Mouse (Mus musculus): ENCODE data around the gene Txnrd2. TPM values are rescaled to one million over a fixed set of nuclear protein-coding genes. Genes with fewer than 3 reads are reported as not detected.
A peak's percentile ranks its signal among the peaks of the same experiment; 100 is the strongest.

Txnrd2 gene
- polyA plus RNA-seq, 1 experiment from 2014 or later: 26.1 TPM

- ATAC-seq (ENCODE audit: low FRiP score): no peak
- peaks cover 35% of the 10 kb centered on the region for H3K4me1 ChIP-seq (replicated peaks)
These were observed 5.6 kb upstream of the Txnrd2 start for GRCm38 (mm10) chr16:18420571-18420970.

DNA sequence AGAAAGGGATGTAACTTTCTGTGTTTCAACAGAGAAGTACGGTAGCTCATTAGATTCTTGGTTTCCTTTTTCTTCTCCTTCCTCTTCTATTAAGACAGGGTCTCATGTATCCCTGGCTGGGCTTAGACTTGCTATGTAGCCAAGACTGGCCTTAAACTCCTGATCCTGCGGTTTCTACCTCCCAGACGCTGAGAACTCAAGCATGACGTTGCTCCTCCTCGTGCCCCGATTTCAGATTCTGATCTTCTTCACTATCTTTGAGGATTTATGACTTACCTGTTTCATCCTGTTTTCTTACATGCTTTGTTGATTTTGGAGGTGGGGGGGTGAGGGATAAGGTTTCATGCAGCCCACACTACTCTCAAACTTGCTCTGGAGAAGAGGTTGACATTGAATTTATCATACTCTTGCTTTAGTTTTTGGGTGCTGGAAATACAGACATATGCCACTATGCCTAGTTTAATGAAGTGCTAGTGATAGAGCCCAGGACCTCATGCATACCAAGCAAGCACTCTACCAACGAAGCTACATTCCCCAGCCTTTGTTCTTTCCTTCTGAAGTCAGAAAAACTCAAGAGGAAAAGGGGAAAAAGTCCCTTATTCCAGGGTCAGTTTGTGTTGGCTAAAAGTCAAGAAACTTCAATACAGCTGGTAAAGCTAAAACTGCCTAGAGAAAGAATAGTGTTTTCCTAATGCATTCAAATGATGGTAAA, 2.8 kb upstream of the Txnrd2 start:
- ATAC-seq (ENCODE audit: low FRiP score): no peak
- H3K4me3 ChIP-seq: no peak overlapping the region
- 89% methylated on average over 7 of the region's 7 CpGs for whole genome bisulfite sequencing
- H3K4me1 ChIP-seq (replicated peaks): peaks cover 41% of the 10 kb centered on the region
- 0 out of 2 replicates have a peak overlapping the region, but pooled peaks have one; percentile 30 for H3K27ac ChIP-seq
- H3K9ac ChIP-seq: no peak overlapping the region
- no peaks in the 10 kb centered on the region for H3K27me3 ChIP-seq
- H3K4me2 ChIP-seq: no peak overlapping the region
- H3K9me3 ChIP-seq: no peaks in the 10 kb centered on the region
- peaks cover 29% of the 10 kb centered on the region for H3K36me3 ChIP-seq

More at GRCm38 (mm10) chr16:18420571-18420970, 5.6 kb upstream of the Txnrd2 start:
- H3K27ac ChIP-seq: no peak overlapping the region
- no peaks in the 10 kb centered on the region for H3K9me3 ChIP-seq
- peaks cover 37% of the 10 kb centered on the region for H3K36me3 ChIP-seq
- no peak overlapping the region for H3K4me3 ChIP-seq
- WGBS: 74% methylated on average over 3 of the region's 3 CpGs
- H3K4me2 ChIP-seq: no peak overlapping the region
- no peak overlapping the region for H3K9ac ChIP-seq
- no peaks in the 10 kb centered on the region for H3K27me3 ChIP-seq

- 85% methylated on average over 5 of the region's 5 CpGs for WGBS
- peaks cover 41% of the 10 kb centered on the region for H3K4me1 ChIP-seq (replicated peaks)
- H3K4me3 ChIP-seq: no peak overlapping the region
- peak overlapping the region; percentile 78; the same call in 1 of the 2 replicates for H3K4me2 ChIP-seq
- ATAC-seq (ENCODE audit: low FRiP score): no peak
- H3K36me3 ChIP-seq: peaks cover 29% of the 10 kb centered on the region
- H3K9ac ChIP-seq: no peak overlapping the region
- H3K27ac ChIP-seq: 0 out of 2 replicates have a peak overlapping the region, but pooled peaks have one; percentile 30
- no peaks in the 10 kb centered on the region for H3K27me3 ChIP-seq
- H3K9me3 ChIP-seq: no peaks in the 10 kb centered on the region
These were observed 2.3 kb upstream of the Txnrd2 start for GRCm38 (mm10) chr16:18423915-18424265.

DNA sequence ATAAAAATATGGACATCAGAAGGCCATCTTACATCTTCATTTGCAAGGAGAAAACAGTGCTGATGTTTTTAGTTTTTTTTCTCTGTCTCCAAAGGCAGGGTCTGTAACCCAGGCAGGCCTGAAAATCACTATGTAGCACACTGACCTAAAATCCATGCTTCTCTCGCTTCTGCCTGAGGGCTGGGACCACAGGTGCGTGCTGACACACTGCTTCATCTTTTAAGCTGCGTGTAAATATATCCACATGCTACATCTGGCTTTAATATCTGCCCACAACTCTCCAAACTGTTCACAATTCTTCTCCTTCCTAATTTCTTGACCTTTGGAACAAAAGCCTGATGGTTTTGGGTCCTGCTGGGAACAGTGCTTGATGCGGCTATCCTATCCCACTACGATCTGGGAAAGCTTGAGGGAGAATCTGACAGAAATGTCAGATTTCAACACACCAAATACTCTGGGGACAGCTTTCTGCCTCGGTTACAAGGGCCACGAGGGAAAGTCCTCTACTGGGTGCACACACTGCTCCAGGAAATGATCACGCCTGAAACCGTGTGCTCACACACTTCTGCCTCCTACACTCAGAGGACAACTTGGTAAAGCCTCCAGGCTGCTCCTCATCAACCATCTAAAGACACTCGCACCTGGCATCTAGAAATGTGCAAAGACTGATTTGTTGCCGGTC, 1.7 kb upstream of the Txnrd2 start:
- Histone ChIP-seq H3K36me3 (peaks cover 29% of the 10 kb centered on the region), H3K27me3 (no peaks in the 10 kb centered on the region), H3K9ac (no peak overlapping the region; the same call in none of the 2 replicates), H3K4me3 (peak overlapping the region; percentile 7; the same call in 1 of the 2 replicates), H3K27ac (no peak overlapping the region), H3K9me3 (no peaks in the 10 kb centered on the region), H3K4me2 (peak overlapping the region; percentile 78), H3K4me1 (replicated peaks) (peaks cover 41% of the 10 kb centered on the region)
- ATAC-seq (ENCODE audit: low FRiP score): no peak
- WGBS: 73% methylated on average over 11 of the region's 11 CpGs

- Histone ChIP-seq H3K4me3 (peak overlapping the region; percentile 84), H3K4me2 (peak overlapping the region; percentile 78), H3K4me1 (replicated peaks) (peaks cover 38% of the 10 kb centered on the region), H3K36me3 (peaks cover 26% of the 10 kb centered on the region), H3K27ac (peak overlapping the region; percentile 75), H3K9ac (peak overlapping the region; percentile 85), H3K27me3 (no peaks in the 10 kb centered on the region), H3K9me3 (no peaks in the 10 kb centered on the region)
- peak; percentile 33 for ATAC-seq (ENCODE audit: low FRiP score)
- 31% methylated on average over 10 of the region's 10 CpGs for whole genome bisulfite sequencing
These were observed 539 bp upstream of the Txnrd2 start for GRCm38 (mm10) chr16:18425475-18426214.

DNA sequence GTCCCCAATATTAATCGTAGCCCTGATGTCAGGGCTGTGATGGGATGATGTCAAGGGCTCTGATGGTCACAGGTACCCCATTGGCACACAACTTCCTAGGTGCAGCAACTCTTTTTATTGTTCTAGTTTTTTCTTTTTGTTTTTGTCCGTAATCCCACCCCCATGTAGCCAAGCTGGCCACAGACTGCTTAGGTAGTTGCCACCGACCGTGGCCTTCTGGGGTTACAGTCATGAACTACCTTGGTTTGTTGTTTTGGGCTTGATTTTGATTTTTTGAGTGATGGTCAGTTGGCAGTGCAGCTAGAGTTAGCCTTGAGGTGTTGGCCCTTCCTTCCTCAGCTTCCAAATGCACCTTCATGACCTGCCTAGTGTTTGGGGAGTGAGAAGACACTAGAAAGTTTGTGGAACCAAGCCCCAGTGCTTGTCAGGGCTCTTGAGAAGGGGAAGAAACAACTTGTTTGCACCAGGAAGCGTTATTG, 657 bp downstream of the Txnrd2 start, which contains the start of gene Comt:
TSS of gene Comt (minus strand) at position 51 of the 479 bp plus-strand sequence.
- no peak; the same call in 1 of the 2 replicates for ATAC-seq (ENCODE audit: low FRiP score)
- H3K4me1 ChIP-seq (replicated peaks): peaks cover 36% of the 10 kb centered on the region
- peak within 1 kb of the TSS; percentile 75 for H3K27ac ChIP-seq
- 61% methylated on average over 5 of the region's 5 CpGs for WGBS
- peak within 1 kb of the TSS; percentile 85 for H3K9ac ChIP-seq
- peak within 1 kb of the TSS; percentile 84 for H3K4me3 ChIP-seq
- H3K4me2 ChIP-seq: peak within 1 kb of the TSS; percentile 78
- no peaks in the 10 kb centered on the region for H3K9me3 ChIP-seq
- H3K27me3 ChIP-seq: no peaks in the 10 kb centered on the region
- H3K36me3 ChIP-seq: peaks cover 18% of the 10 kb centered on the region

DNA sequence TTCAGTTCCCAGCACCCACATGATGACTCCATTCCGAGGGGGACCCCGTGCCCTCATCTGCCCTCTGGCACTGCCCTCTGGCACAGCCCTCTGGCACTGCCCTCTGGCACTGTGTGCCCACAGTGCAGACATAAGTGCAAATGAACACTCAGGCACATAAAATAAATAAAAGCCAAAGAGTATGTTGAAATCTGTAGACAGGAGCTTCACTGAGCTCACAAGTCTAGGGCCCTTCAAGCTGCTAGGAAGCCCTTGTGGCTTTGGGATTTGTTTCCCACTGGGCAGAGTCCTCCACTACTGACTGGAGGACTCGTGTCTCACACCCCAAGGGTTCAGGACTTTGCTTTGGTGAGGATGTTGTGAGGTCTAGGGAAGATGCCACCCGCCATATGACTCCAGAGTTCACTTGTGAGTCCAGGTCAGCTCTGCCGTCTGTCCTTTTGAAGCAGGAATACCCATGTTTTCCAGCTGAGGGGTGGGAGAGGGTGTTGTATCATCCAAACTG, 1.9 kb downstream of the Txnrd2 start:
- 88% methylated on average over 5 of the region's 5 CpGs for WGBS
- peaks cover 36% of the 10 kb centered on the region for H3K4me1 ChIP-seq (replicated peaks)
- no peaks in the 10 kb centered on the region for H3K9me3 ChIP-seq
- H3K9ac ChIP-seq: peak overlapping the region; percentile 43; the same call in 1 of the 2 replicates
- ATAC-seq (ENCODE audit: low FRiP score): no peak
- no peaks in the 10 kb centered on the region for H3K27me3 ChIP-seq
- H3K27ac ChIP-seq: no peak overlapping the region
- no peak overlapping the region for H3K4me3 ChIP-seq
- no peak overlapping the region for H3K4me2 ChIP-seq
- peaks cover 8% of the 10 kb centered on the region for H3K36me3 ChIP-seq

DNA sequence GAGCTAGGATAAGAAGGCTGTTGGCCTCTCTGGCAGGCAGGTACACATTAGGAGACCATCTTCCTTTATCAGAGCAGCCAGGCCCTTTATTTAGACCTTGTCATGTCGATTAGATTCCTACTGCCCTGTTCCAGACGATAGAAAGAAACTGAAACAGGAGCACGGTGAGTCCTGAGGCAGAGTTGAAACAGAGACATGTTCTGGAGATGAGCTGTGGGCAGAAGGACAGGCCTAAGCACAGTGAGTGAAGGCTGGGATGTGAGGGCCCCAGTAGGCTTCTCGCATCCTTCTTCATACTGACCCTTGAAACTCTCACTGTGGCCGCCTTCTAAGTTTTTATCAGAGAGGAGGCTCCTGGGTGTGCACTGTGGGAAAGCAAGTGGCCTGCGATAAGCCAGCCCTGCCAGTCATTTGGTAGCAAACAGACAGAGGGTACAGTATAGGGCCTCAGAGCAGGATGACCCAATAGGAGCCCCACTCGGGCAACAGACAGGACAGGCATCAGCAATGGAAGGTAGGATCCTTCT, 2.4 kb downstream of the Txnrd2 start:
- Histone ChIP-seq H3K9me3 (no peaks in the 10 kb centered on the region), H3K27me3 (no peaks in the 10 kb centered on the region), H3K4me3 (no peak overlapping the region), H3K36me3 (peaks cover 4% of the 10 kb centered on the region), H3K4me2 (no peak overlapping the region), H3K27ac (no peak overlapping the region), H3K9ac (peak overlapping the region; percentile 43), H3K4me1 (replicated peaks) (peaks cover 33% of the 10 kb centered on the region)
- WGBS: 90% methylated on average over 7 of the region's 7 CpGs
- no peak for ATAC-seq (ENCODE audit: low FRiP score)

DNA sequence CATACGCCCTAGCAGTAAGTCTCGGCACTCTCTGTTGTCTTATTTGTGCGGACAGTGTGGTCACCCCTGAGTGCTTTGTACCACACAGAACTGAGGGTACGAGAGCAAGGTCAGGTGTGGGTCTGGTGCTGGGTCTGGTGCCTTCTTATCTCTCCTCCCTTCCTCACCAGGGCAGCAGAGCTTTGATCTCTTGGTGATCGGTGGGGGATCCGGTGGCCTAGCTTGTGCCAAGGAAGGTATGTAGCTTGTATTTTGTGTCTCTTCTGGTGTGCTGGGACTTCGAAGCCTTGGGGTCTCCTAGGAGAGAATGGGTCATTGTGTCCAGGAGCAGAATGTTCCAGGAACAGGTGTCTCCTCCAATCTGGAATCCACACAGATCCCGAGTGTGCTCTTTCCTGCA, 3.5 kb downstream of the Txnrd2 start:
- peaks cover 4% of the 10 kb centered on the region; the same call in 1 of the 2 replicates for H3K36me3 ChIP-seq
- no peak overlapping the region for H3K4me3 ChIP-seq
- peaks cover 22% of the 10 kb centered on the region for H3K4me1 ChIP-seq (replicated peaks)
- no peak for ATAC-seq (ENCODE audit: low FRiP score)
- no peaks in the 10 kb centered on the region for H3K9me3 ChIP-seq
- WGBS: 89% methylated on average over 8 of the region's 8 CpGs
- H3K27me3 ChIP-seq: no peaks in the 10 kb centered on the region
- H3K27ac ChIP-seq: no peak overlapping the region
- no peak overlapping the region for H3K9ac ChIP-seq
- no peak overlapping the region for H3K4me2 ChIP-seq

DNA sequence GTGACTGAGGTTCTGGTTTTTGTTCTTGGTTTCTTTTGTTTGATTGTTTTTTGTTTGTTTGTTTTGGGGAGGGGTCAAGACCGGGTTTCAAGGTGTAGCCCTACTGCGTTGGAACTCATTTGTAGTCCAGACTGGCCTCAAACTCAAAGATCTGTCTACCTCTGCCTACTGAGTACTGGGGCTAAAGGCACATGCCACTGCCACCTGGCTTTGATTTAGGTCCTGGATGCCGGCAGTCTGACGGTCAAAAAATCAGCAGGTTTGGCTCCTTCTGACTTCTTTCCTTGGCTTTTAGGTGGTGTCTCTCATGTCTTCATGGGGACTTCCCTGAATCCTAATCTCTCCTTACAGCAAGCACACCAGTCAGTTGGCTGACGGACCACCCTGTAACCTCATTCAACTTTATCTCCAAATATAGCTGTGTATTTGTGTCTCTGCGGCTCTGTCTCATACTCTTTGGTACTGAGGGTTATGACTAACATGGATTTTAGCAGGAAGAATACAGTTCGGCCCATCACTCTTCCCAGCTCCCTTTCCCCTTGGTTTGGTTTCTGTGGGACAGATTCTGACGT, 4.5 kb downstream of the Txnrd2 start:
- ATAC-seq (ENCODE audit: low FRiP score): no peak
- no peaks in the 10 kb centered on the region for H3K9me3 ChIP-seq
- no peaks in the 10 kb centered on the region for H3K27me3 ChIP-seq
- H3K4me1 ChIP-seq (replicated peaks): peaks cover 11% of the 10 kb centered on the region
- H3K36me3 ChIP-seq: peaks cover 8% of the 10 kb centered on the region; the same call in 1 of the 2 replicates
- no peak overlapping the region for H3K9ac ChIP-seq
- no peak overlapping the region for H3K4me2 ChIP-seq
- H3K4me3 ChIP-seq: no peak overlapping the region
- WGBS: 85% methylated on average over 8 of the region's 8 CpGs
- no peak overlapping the region for H3K27ac ChIP-seq

- 95% methylated on average over 5 of the region's 5 CpGs for WGBS
- no peak for ATAC-seq (ENCODE audit: low FRiP score)
- H3K36me3 ChIP-seq: peaks cover 27% of the 10 kb centered on the region
- H3K4me1 ChIP-seq (replicated peaks): no peaks in the 10 kb centered on the region
- H3K4me3 ChIP-seq: no peak overlapping the region
- no peaks in the 10 kb centered on the region for H3K9me3 ChIP-seq
- no peak overlapping the region for H3K9ac ChIP-seq
- H3K4me2 ChIP-seq: no peak overlapping the region
- H3K27ac ChIP-seq: no peak overlapping the region
- H3K27me3 ChIP-seq: no peaks in the 10 kb centered on the region
These were observed 7.2 kb downstream of the Txnrd2 start for GRCm38 (mm10) chr16:18433341-18433920.

All from hindbrain, embryonic 13.5 days (tissue).